ENCODE assay signal across 8 mouse cellular contexts in the genomic region with DNA sequence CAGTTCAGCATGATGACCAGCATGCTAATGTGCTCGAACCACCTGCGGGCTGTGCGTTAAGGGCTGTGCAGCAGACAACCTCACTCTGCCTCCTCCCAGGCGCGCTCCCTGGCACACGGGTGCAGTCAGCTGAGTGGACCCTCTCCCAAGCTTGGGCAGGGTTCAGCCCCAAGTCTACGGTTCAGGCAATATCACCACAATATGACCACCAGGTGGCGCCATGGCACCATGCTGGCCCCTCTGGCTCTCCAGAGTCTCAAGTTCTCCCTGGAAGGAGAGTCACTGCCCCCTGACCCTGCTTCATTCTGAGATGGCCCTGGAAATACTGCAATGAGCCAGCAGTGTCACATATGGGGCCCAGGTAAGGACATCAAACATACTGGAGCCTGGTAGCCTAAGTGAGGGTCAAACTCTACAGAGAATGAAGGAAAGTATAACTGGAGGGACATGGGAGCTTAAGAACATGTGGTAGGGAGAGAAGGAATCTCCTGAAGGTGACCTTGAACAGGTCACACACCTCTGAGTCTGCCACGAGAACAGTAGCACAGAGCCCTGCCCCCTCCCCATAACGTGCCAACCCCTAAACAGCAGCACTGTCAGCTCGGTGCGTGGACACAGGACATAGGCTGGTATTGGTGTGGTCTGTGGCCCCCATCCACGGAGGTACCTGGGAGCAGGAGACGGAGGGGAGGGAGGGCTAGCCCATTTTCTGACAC. TPM values are rescaled to one million over a fixed set of nuclear protein-coding genes. Genes with fewer than 3 reads are reported as not detected.
DNase-seq lines count a peak whose midpoint lies in the region; ATAC-seq and TF ChIP-seq lines count a peak whose summit lies in the region.

No protein-coding gene starts in this region.

- H3ac ChIP-seq in C2C12 (ENCODE audit: control insufficient read depth, insufficient read length, low read depth), result no peak overlapping the region

- 31% methylated on average over 14 of the region's 14 CpGs for WGBS in heart, embryonic 13.5 days
- WGBS in kidney, postnatal 0 days, result 32% methylated on average over 14 of the region's 14 CpGs
- WGBS in liver, adult 2 months, result 38% methylated on average over 14 of the region's 14 CpGs
- 32% methylated on average over 14 of the region's 14 CpGs for WGBS in neural tube, embryonic 12.5 days
- WGBS in stomach, postnatal 0 days, result 33% methylated on average over 14 of the region's 14 CpGs

- H3K9ac ChIP-seq in heart, embryonic 13.5 days, result no peak overlapping the region
- H3K9ac ChIP-seq in kidney, postnatal 0 days (ENCODE audit: low read depth, low read length), result no peak overlapping the region
- no peak overlapping the region for H3K9ac ChIP-seq in liver, adult 2 months (ENCODE audit: low read depth, low read length)
- H3K9ac ChIP-seq in neural tube, embryonic 12.5 days, result no peak overlapping the region
- H3K9ac ChIP-seq in stomach, postnatal 0 days (ENCODE audit: low read length), result no peak overlapping the region

- peak; percentile 73 for TF ChIP-seq CTCF in C2C12 (IDR thresholded peaks at IDR 0.05; ENCODE audit: control insufficient read depth, insufficient read depth, insufficient read length)
- TF ChIP-seq CTCF in bone marrow macrophage, adult 2 months (IDR thresholded peaks at IDR 0.05; ENCODE audit: low read depth, low read length), result peak; percentile 90
- TF ChIP-seq CTCF in embryonic fibroblast, embryonic 13.5 days (IDR thresholded peaks at IDR 0.05; ENCODE audit: borderline replicate concordance, insufficient read depth, low read length), result peak; percentile 94
- peak; percentile 98 for TF ChIP-seq CTCF in kidney, postnatal 0 days (IDR thresholded peaks at IDR 0.05; ENCODE audit: low read depth)
- peak; percentile 95 for TF ChIP-seq CTCF in liver, adult 2 months (IDR thresholded peaks at IDR 0.05; ENCODE audit: low read depth, low read length)
- peak; percentile 99 for TF ChIP-seq CTCF in stomach, postnatal 0 days (IDR thresholded peaks at IDR 0.05; ENCODE audit: low read depth)

- H3K4me3 ChIP-seq in C2C12 (ENCODE audit: insufficient read depth, poor library complexity, severe bottlenecking), result no peak overlapping the region
- no peak overlapping the region for H3K4me3 ChIP-seq in bone marrow macrophage, adult 2 months (ENCODE audit: insufficient read depth, low read length)
- H3K4me3 ChIP-seq in embryonic fibroblast, embryonic 13.5 days (ENCODE audit: insufficient read depth, low read length), result no peak overlapping the region
- H3K4me3 ChIP-seq in heart, embryonic 13.5 days, result no peak overlapping the region
- H3K4me3 ChIP-seq in kidney, postnatal 0 days (replicated peaks; ENCODE audit: low read depth, low read length), result no peak overlapping the region
- no peak overlapping the region for H3K4me3 ChIP-seq in liver, adult 2 months (ENCODE audit: insufficient read depth, low read depth, low read length)
- H3K4me3 ChIP-seq in neural tube, embryonic 12.5 days, result no peak overlapping the region
- no peak overlapping the region for H3K4me3 ChIP-seq in stomach, postnatal 0 days (ENCODE audit: low read depth, low read length)

- DNase-seq in kidney, postnatal 0 days (ENCODE audit: low spot score), result peak; percentile 84
- DNase-seq in liver, adult 2 months (ENCODE audit: extremely low read depth, low read depth, low spot score), result peak; percentile 26
- peak; percentile 84 for DNase-seq in stomach, postnatal 0 days (ENCODE audit: low spot score)

- no peaks in the 10 kb centered on the region for H3K79me3 ChIP-seq in C2C12 (ENCODE audit: low read depth)

- no peaks in the 10 kb centered on the region for H3K9me3 ChIP-seq in heart, embryonic 13.5 days
- no peaks in the 10 kb centered on the region for H3K9me3 ChIP-seq in kidney, postnatal 0 days (replicated peaks; ENCODE audit: low read length)
- H3K9me3 ChIP-seq in neural tube, embryonic 12.5 days, result no peaks in the 10 kb centered on the region
- H3K9me3 ChIP-seq in stomach, postnatal 0 days (ENCODE audit: control insufficient read depth, low read length), result no peaks in the 10 kb centered on the region

- H3K4me1 ChIP-seq in bone marrow macrophage, adult 2 months (ENCODE audit: control insufficient read depth, insufficient read depth, low read length), result no peaks in the 10 kb centered on the region
- no peaks in the 10 kb centered on the region for H3K4me1 ChIP-seq in embryonic fibroblast, embryonic 13.5 days (ENCODE audit: control insufficient read depth, insufficient read depth, low read length)
- peaks cover 28% of the 10 kb centered on the region for H3K4me1 ChIP-seq in heart, embryonic 13.5 days
- 0 out of 2 replicates have a peak, but pooled peaks cover 2% of the 10 kb centered on the region for H3K4me1 ChIP-seq in kidney, postnatal 0 days (replicated peaks; ENCODE audit: insufficient read depth, low read length)
- H3K4me1 ChIP-seq in liver, adult 2 months (ENCODE audit: control insufficient read depth, insufficient read depth, low read length), result no peaks in the 10 kb centered on the region
- H3K4me1 ChIP-seq in neural tube, embryonic 12.5 days, result peaks cover 16% of the 10 kb centered on the region
- no peaks in the 10 kb centered on the region for H3K4me1 ChIP-seq in stomach, postnatal 0 days (replicated peaks; ENCODE audit: control insufficient read depth, insufficient read depth)

- no peak for TF ChIP-seq EP300 in stomach, postnatal 0 days (optimal IDR thresholded peaks at IDR 0.05)

- TF ChIP-seq POLR2A in bone marrow macrophage, adult 2 months (IDR thresholded peaks at IDR 0.05; ENCODE audit: borderline replicate concordance, low read depth, low read length), result no peak
- no peak for TF ChIP-seq POLR2A in embryonic fibroblast, embryonic 13.5 days (IDR thresholded peaks at IDR 0.05; ENCODE audit: low read depth, low read length)
- no peak for TF ChIP-seq POLR2A in liver, adult 2 months (IDR thresholded peaks at IDR 0.05; ENCODE audit: extremely low read depth, insufficient read depth, low read length)

- H3K79me2 ChIP-seq in C2C12 (ENCODE audit: control insufficient read depth, insufficient read depth), result no peaks in the 10 kb centered on the region
- H3K79me2 ChIP-seq in liver, adult 2 months (ENCODE audit: control insufficient read depth, insufficient read depth, low read length), result no peaks in the 10 kb centered on the region

- H3K27ac ChIP-seq in bone marrow macrophage, adult 2 months (ENCODE audit: insufficient read depth, low read depth, low read length), result no peak overlapping the region
- H3K27ac ChIP-seq in embryonic fibroblast, embryonic 13.5 days (ENCODE audit: insufficient read depth, low read length), result no peak overlapping the region
- H3K27ac ChIP-seq in heart, embryonic 13.5 days (replicated peaks), result 0 out of 2 replicates have a peak overlapping the region, but pooled peaks have one; percentile 14
- H3K27ac ChIP-seq in kidney, postnatal 0 days, result no peak overlapping the region
- no peak overlapping the region for H3K27ac ChIP-seq in liver, adult 2 months (replicated peaks; ENCODE audit: insufficient read depth, low read depth, low read length)
- no peak overlapping the region for H3K27ac ChIP-seq in neural tube, embryonic 12.5 days
- no peak overlapping the region for H3K27ac ChIP-seq in stomach, postnatal 0 days (replicated peaks)

- H3K27me3 ChIP-seq in C2C12 (ENCODE audit: control insufficient read depth, insufficient read depth, insufficient read length), result peaks cover 40% of the 10 kb centered on the region
- no peaks in the 10 kb centered on the region for H3K27me3 ChIP-seq in heart, embryonic 13.5 days (replicated peaks)
- H3K27me3 ChIP-seq in kidney, postnatal 0 days (ENCODE audit: insufficient read depth, low read length), result no peaks in the 10 kb centered on the region
- no peaks in the 10 kb centered on the region for H3K27me3 ChIP-seq in liver, adult 2 months (ENCODE audit: control insufficient read depth, insufficient read depth, low read length)
- peaks cover 4% of the 10 kb centered on the region; the same call in 1 of the 2 replicates for H3K27me3 ChIP-seq in neural tube, embryonic 12.5 days (replicated peaks)
- no peaks in the 10 kb centered on the region for H3K27me3 ChIP-seq in stomach, postnatal 0 days (ENCODE audit: control insufficient read depth, insufficient read depth, low read length)

- H3K36me3 ChIP-seq in C2C12 (ENCODE audit: control insufficient read depth, insufficient read depth), result no peaks in the 10 kb centered on the region
- peaks cover 31% of the 10 kb centered on the region for H3K36me3 ChIP-seq in heart, embryonic 13.5 days
- no peaks in the 10 kb centered on the region for H3K36me3 ChIP-seq in kidney, postnatal 0 days (ENCODE audit: insufficient read depth, low read length)
- no peaks in the 10 kb centered on the region for H3K36me3 ChIP-seq in liver, adult 2 months (ENCODE audit: control insufficient read depth, insufficient read depth, low read length)
- peaks cover 9% of the 10 kb centered on the region for H3K36me3 ChIP-seq in neural tube, embryonic 12.5 days
- H3K36me3 ChIP-seq in stomach, postnatal 0 days (ENCODE audit: control insufficient read depth, insufficient read depth, low read length), result no peaks in the 10 kb centered on the region; the same call in 1 of the 2 replicates

- H3K4me2 ChIP-seq in heart, embryonic 13.5 days, result no peak overlapping the region
- H3K4me2 ChIP-seq in kidney, postnatal 0 days (ENCODE audit: low read length), result no peak overlapping the region
- H3K4me2 ChIP-seq in neural tube, embryonic 12.5 days (replicated peaks), result no peak overlapping the region
- H3K4me2 ChIP-seq in stomach, postnatal 0 days (replicated peaks; ENCODE audit: low read depth), result no peak overlapping the region

- no peak for ATAC-seq in heart, embryonic 13.5 days (ENCODE audit: extremely low read depth, insufficient number of reproducible peaks, low FRiP score, low TSS enrichment)
- ATAC-seq in kidney, postnatal 0 days (replicated peaks; ENCODE audit: low FRiP score, low read depth), result peak; percentile 55
- ATAC-seq in neural tube, embryonic 12.5 days (ENCODE audit: low FRiP score, low read depth), result peak; percentile 57
- ATAC-seq in stomach, postnatal 0 days (ENCODE audit: low FRiP score, low TSS enrichment), result peak; percentile 34; the same call in 1 of the 2 replicates

RNA-seq across cellular contexts. Expression of gene Tpsg1, which starts 28.9 kb away (rescaled TPM):
- not detected for polyA plus RNA-seq in C2C12 (2012; fragmentation: generic; extraction: Trizol)
- not detected in 2 replicates for polyA plus RNA-seq in bone marrow macrophage, adult 2 months (2012; ENCODE audit: insufficient read depth, insufficient read length, missing spikeins)
- polyA plus RNA-seq in embryonic fibroblast, embryonic 13.5 days (2011; ENCODE audit: insufficient read length, low read depth, missing spikeins), result 0.91 TPM in 1 of 2 replicates, not detected in the other
- 0.78 TPM in 1 of 2 replicates, not detected in the other for polyA plus RNA-seq in heart, embryonic 13.5 days (2015; fragmentation: Nextera tagmentation; extraction: Ambion mirVana)
- 0.18 and 0.41 TPM in 2 replicates for polyA plus RNA-seq in kidney, postnatal 0 days (2015; fragmentation: Nextera tagmentation; extraction: Ambion mirVana)
- total RNA-seq in liver, adult 2 months (2014; rRNA removed), result not detected in 2 replicates
- 0.12 TPM in 1 of 2 replicates, not detected in the other for polyA plus RNA-seq in liver, adult 2 months (2012; rRNA removed)
- 0.31 and 0.43 TPM in 2 replicates for polyA plus RNA-seq in neural tube, embryonic 12.5 days (2016; fragmentation: Nextera tagmentation; extraction: Ambion mirVana)
- polyA plus RNA-seq in stomach, postnatal 0 days (2015; fragmentation: Nextera tagmentation; extraction: Ambion mirVana), result 0.16 and 0.27 TPM in 2 replicates

RNA-seq across cellular contexts. Expression of gene Tpsb2, which starts 31.9 kb away (rescaled TPM):
- not detected for polyA plus RNA-seq in C2C12 (2012; fragmentation: generic; extraction: Trizol)
- not detected in 2 replicates for polyA plus RNA-seq in bone marrow macrophage, adult 2 months (2012; ENCODE audit: insufficient read depth, insufficient read length, missing spikeins)
- not detected in 2 replicates for polyA plus RNA-seq in embryonic fibroblast, embryonic 13.5 days (2011; ENCODE audit: insufficient read length, low read depth, missing spikeins)
- polyA plus RNA-seq in heart, embryonic 13.5 days (2015; fragmentation: Nextera tagmentation; extraction: Ambion mirVana), result not detected in 2 replicates
- 1.5 and 4.2 TPM in 2 replicates for polyA plus RNA-seq in kidney, postnatal 0 days (2015; fragmentation: Nextera tagmentation; extraction: Ambion mirVana)
- not detected in 2 replicates for total RNA-seq in liver, adult 2 months (2014; rRNA removed)
- not detected in 2 replicates for polyA plus RNA-seq in liver, adult 2 months (2012; rRNA removed)
- not detected in 2 replicates for polyA plus RNA-seq in neural tube, embryonic 12.5 days (2016; fragmentation: Nextera tagmentation; extraction: Ambion mirVana)
- polyA plus RNA-seq in stomach, postnatal 0 days (2015; fragmentation: Nextera tagmentation; extraction: Ambion mirVana), result 18.1 and 18.5 TPM in 2 replicates

RNA-seq across cellular contexts. Expression of gene Cacna1h, which starts 35.6 kb away (rescaled TPM):
- not detected for polyA plus RNA-seq in C2C12 (2012; fragmentation: generic; extraction: Trizol)
- polyA plus RNA-seq in bone marrow macrophage, adult 2 months (2012; ENCODE audit: insufficient read depth, insufficient read length, missing spikeins), result not detected in 2 replicates
- polyA plus RNA-seq in embryonic fibroblast, embryonic 13.5 days (2011; ENCODE audit: insufficient read length, low read depth, missing spikeins), result 10.6 and 12.3 TPM in 2 replicates
- polyA plus RNA-seq in heart, embryonic 13.5 days (2015; fragmentation: Nextera tagmentation; extraction: Ambion mirVana), result 6.5 and 8.1 TPM in 2 replicates
- 1.2 and 1.7 TPM in 2 replicates for polyA plus RNA-seq in kidney, postnatal 0 days (2015; fragmentation: Nextera tagmentation; extraction: Ambion mirVana)
- total RNA-seq in liver, adult 2 months (2014; rRNA removed), result 0.27 TPM in 1 of 2 replicates, not detected in the other
- polyA plus RNA-seq in liver, adult 2 months (2012; rRNA removed), result 0.02 and 0.05 TPM in 2 replicates
- polyA plus RNA-seq in neural tube, embryonic 12.5 days (2016; fragmentation: Nextera tagmentation; extraction: Ambion mirVana), result 13.0 and 15.2 TPM in 2 replicates
- polyA plus RNA-seq in stomach, postnatal 0 days (2015; fragmentation: Nextera tagmentation; extraction: Ambion mirVana), result 1.5 and 1.7 TPM in 2 replicates

RNA-seq across cellular contexts. Expression of gene Tpsab1, which starts 52.6 kb away (rescaled TPM):
- 2.5 TPM for polyA plus RNA-seq in C2C12 (2012; fragmentation: generic; extraction: Trizol)
- not detected in 2 replicates for polyA plus RNA-seq in bone marrow macrophage, adult 2 months (2012; ENCODE audit: insufficient read depth, insufficient read length, missing spikeins)
- polyA plus RNA-seq in embryonic fibroblast, embryonic 13.5 days (2011; ENCODE audit: insufficient read length, low read depth, missing spikeins), result not detected in 2 replicates
- polyA plus RNA-seq in heart, embryonic 13.5 days (2015; fragmentation: Nextera tagmentation; extraction: Ambion mirVana), result not detected in 2 replicates
- polyA plus RNA-seq in kidney, postnatal 0 days (2015; fragmentation: Nextera tagmentation; extraction: Ambion mirVana), result 0.19 and 0.55 TPM in 2 replicates
- not detected in 2 replicates for total RNA-seq in liver, adult 2 months (2014; rRNA removed)
- polyA plus RNA-seq in liver, adult 2 months (2012; rRNA removed), result not detected in 2 replicates
- not detected in 2 replicates for polyA plus RNA-seq in neural tube, embryonic 12.5 days (2016; fragmentation: Nextera tagmentation; extraction: Ambion mirVana)
- 0.62 and 0.75 TPM in 2 replicates for polyA plus RNA-seq in stomach, postnatal 0 days (2015; fragmentation: Nextera tagmentation; extraction: Ambion mirVana)

RNA-seq across cellular contexts. Expression of gene Tekt4, which starts 56.5 kb away (rescaled TPM):
- polyA plus RNA-seq in C2C12 (2012; fragmentation: generic; extraction: Trizol), result not detected
- not detected in 2 replicates for polyA plus RNA-seq in bone marrow macrophage, adult 2 months (2012; ENCODE audit: insufficient read depth, insufficient read length, missing spikeins)
- polyA plus RNA-seq in embryonic fibroblast, embryonic 13.5 days (2011; ENCODE audit: insufficient read length, low read depth, missing spikeins), result not detected in 2 replicates
- polyA plus RNA-seq in heart, embryonic 13.5 days (2015; fragmentation: Nextera tagmentation; extraction: Ambion mirVana), result 0.23 and 0.47 TPM in 2 replicates
- 0.14 TPM in 1 of 2 replicates, not detected in the other for polyA plus RNA-seq in kidney, postnatal 0 days (2015; fragmentation: Nextera tagmentation; extraction: Ambion mirVana)
- total RNA-seq in liver, adult 2 months (2014; rRNA removed), result not detected in 2 replicates
- not detected in 2 replicates for polyA plus RNA-seq in liver, adult 2 months (2012; rRNA removed)
- 0.38 and 0.51 TPM in 2 replicates for polyA plus RNA-seq in neural tube, embryonic 12.5 days (2016; fragmentation: Nextera tagmentation; extraction: Ambion mirVana)
- polyA plus RNA-seq in stomach, postnatal 0 days (2015; fragmentation: Nextera tagmentation; extraction: Ambion mirVana), result 0.06 TPM in 1 of 2 replicates, not detected in the other

Comparison
In these comparisons a context has a peak if more than half of its experiments do, and no peak if none do; other contexts are left out.
1. DNase-seq: peak in every context shown above with its lines; median percentile 84 in kidney, postnatal 0 days; 84 in stomach, postnatal 0 days; 26 in liver, adult 2 months.